Mouse (Mus musculus) intestine, embryonic 16.5 days (tissue): ENCODE results near the gene Rad51b. TPM values are rescaled to one million over a fixed set of nuclear protein-coding genes. Genes with fewer than 3 reads are reported as not detected.

Experiments used
- ATAC-seq: fragments of 200-750 bp; cut with Nextera tagmentation; 2 replicates; pipeline ENCODE4 v1.8.0; 2017; ENCODE audit warnings: moderate TSS enrichment, moderate library complexity
- H3K27ac ChIP-seq: fragments of 300-500 bp; sonication (generic); 2 replicates; pipeline ENCODE4 v1.5.1; 2014; ENCODE audit warnings: mild to moderate bottlenecking, low read length
- H3K27me3 ChIP-seq: fragments of 300-500 bp; sonication (generic); replicated peaks from 2 replicates; pipeline ENCODE4 v1.6.1; 2014; ENCODE audit warnings: low read length, control low read depth, mixed read lengths; ENCODE audit not compliant: control insufficient read depth, insufficient read depth
- H3K36me3 ChIP-seq: fragments of 300-500 bp; sonication (generic); 2 replicates; pipeline ENCODE4 v1.6.1; 2014; ENCODE audit warnings: low read length, control low read depth; ENCODE audit not compliant: control insufficient read depth, insufficient read depth
- H3K4me1 ChIP-seq: fragments of 300-500 bp; sonication (generic); 2 replicates; pipeline ENCODE4 v1.6.1; 2014; ENCODE audit warnings: low read length, control low read depth, mixed read lengths; ENCODE audit not compliant: control insufficient read depth, insufficient read depth
- H3K4me2 ChIP-seq: fragments of 300-500 bp; sonication (generic); 2 replicates; pipeline ENCODE4 v1.6.1; 2014; ENCODE audit warnings: low read depth, low read length, control low read depth
- H3K4me3 ChIP-seq: fragments of 300-500 bp; sonication (generic); 2 replicates; pipeline ENCODE4 v1.5.1; 2014; ENCODE audit warnings: mild to moderate bottlenecking, low read length
- H3K9ac ChIP-seq: fragments of 300-500 bp; sonication (generic); 2 replicates; pipeline ENCODE4 v1.6.1; 2014; ENCODE audit warnings: low read depth, low read length
- H3K9me3 ChIP-seq: fragments of 300-500 bp; sonication (generic); 2 replicates; pipeline ENCODE4 v1.6.1; 2016; ENCODE audit warnings: low read length, control low read depth; ENCODE audit not compliant: control insufficient read depth
- WGBS: fragments of 180-500 bp; shearing (Covaris S2); extraction: QIAGEN DNeasy Blood & Tissue Kit; methylation state at CpG from one replicate; pipeline ENCODE4 v1.1.7; 2014; 5-methylcytosine and 5-hydroxymethylcytosine counted together
- polyA plus RNA-seq: library from polyadenylated mRNA; unstranded; fragments of >200 nt; fragmentation: Nextera tagmentation; extraction: Ambion mirVana; gene quantifications from 2 replicates; pipeline ENCODE4 v1.2.1, GENCODE M21; 2015

The Rad51b gene
- polyA plus RNA-seq, 1 experiment from 2014 or later, result 6.8 TPM

- 76% methylated on average over 3 of the region's 3 CpGs for WGBS
- Histone ChIP-seq H3K9me3 (no peaks in the 10 kb centered on the region), H3K4me2 (no peak overlapping the region), H3K4me1 (peaks cover 10% of the 10 kb centered on the region), H3K36me3 (no peaks in the 10 kb centered on the region), H3K4me3 (no peak overlapping the region), H3K27ac (no peak overlapping the region), H3K27me3 (no peaks in the 10 kb centered on the region), H3K9ac (no peak overlapping the region)
- ATAC-seq, result no peak
Observed at GRCm38 (mm10) chr12:79435474-79435873, 138.4 kb downstream of the Rad51b start.

GRCm38 (mm10) chr12:79436035-79436434, 139.0 kb downstream of the Rad51b start:
- 76% methylated on average over 8 of the region's 8 CpGs for WGBS
- no peak overlapping the region for H3K4me2 ChIP-seq
- no peak overlapping the region for H3K9ac ChIP-seq
- H3K4me1 ChIP-seq, result peaks cover 12% of the 10 kb centered on the region
- H3K27me3 ChIP-seq, result no peaks in the 10 kb centered on the region
- H3K36me3 ChIP-seq, result no peaks in the 10 kb centered on the region
- H3K9me3 ChIP-seq, result no peaks in the 10 kb centered on the region
- no peak overlapping the region for H3K4me3 ChIP-seq
- H3K27ac ChIP-seq, result no peak overlapping the region
- ATAC-seq, result no peak

DNA sequence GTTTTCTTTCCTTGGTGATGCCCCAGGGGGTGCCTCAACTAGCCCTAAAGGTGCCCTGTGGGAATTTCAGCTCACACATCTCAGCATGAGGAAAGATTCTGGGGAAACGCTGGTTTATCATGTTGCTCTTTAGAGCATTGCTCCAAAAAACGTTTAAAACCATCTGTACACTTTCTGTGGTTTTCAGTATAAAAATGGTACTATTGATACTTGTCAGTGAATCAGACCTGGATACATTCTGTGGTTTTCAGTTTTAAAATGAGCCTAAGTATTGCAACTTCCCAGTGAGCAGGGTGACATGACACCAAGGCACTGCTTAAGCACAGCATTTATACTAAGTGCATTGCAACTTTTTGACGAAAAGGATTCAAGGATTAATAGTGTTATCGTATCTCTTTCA, 139.8 kb downstream of the Rad51b start:
- peaks cover 17% of the 10 kb centered on the region for H3K4me1 ChIP-seq
- no peak overlapping the region for H3K9ac ChIP-seq
- H3K27me3 ChIP-seq, result no peaks in the 10 kb centered on the region
- no peak overlapping the region for H3K4me3 ChIP-seq
- ATAC-seq, result no peak
- no peaks in the 10 kb centered on the region for H3K9me3 ChIP-seq
- no peak overlapping the region for H3K4me2 ChIP-seq
- H3K36me3 ChIP-seq, result no peaks in the 10 kb centered on the region
- WGBS, result 77% methylated on average over 4 of the region's 4 CpGs
- H3K27ac ChIP-seq, result no peak overlapping the region

DNA sequence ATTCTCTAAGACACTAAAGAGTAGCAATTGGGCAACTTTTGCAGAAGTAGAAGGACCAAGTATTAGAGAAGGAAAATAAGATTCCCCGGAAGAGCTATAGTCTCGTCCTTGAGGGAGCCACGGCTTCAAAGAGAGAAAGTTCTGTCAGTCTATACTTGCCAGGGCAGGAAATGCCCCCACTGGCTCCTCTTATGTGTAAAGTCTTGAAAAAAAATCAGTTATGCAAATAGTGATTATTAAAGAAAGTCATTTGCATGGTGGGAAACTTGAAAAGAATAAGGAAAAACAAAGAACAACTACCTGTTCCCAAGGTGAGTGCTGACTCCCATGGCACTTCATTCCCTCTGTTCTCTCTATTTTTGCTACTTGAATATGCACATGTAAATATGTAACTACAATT, 140.5 kb downstream of the Rad51b start:
- no peaks in the 10 kb centered on the region for H3K27me3 ChIP-seq
- no peak overlapping the region for H3K4me2 ChIP-seq
- peaks cover 23% of the 10 kb centered on the region for H3K4me1 ChIP-seq
- ATAC-seq, result no peak
- no peak overlapping the region for H3K27ac ChIP-seq
- 73% methylated on average over 3 of the region's 3 CpGs for WGBS
- no peaks in the 10 kb centered on the region for H3K36me3 ChIP-seq
- no peak overlapping the region for H3K4me3 ChIP-seq
- H3K9ac ChIP-seq, result no peak overlapping the region
- no peaks in the 10 kb centered on the region for H3K9me3 ChIP-seq

DNA sequence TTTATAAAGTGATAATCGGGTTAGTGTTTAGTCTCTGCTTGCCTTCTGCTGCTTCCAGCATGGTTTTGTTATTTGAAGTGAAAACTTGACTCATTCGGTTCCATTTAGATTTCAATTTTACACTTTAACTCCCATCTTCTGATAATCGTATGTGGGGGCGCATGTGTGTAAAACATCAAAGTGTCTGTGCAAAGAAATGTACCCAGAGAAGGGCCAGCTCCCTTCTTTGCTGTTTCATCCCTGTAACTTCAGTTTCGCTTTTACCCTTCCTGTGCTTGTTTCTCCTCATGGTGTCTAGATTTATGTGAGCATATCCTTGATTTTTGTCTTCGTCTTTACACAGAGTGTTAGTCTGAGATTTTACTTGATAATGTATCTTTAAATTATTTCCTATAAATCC, 142.9 kb downstream of the Rad51b start:
- no peak for ATAC-seq
- Histone ChIP-seq H3K9me3 (no peaks in the 10 kb centered on the region), H3K27me3 (no peaks in the 10 kb centered on the region), H3K4me1 (peaks cover 18% of the 10 kb centered on the region), H3K4me3 (no peak overlapping the region), H3K4me2 (no peak overlapping the region), H3K9ac (no peak overlapping the region), H3K27ac (no peak overlapping the region), H3K36me3 (no peaks in the 10 kb centered on the region)
- 77% methylated on average over 6 of the region's 6 CpGs for WGBS

DNA sequence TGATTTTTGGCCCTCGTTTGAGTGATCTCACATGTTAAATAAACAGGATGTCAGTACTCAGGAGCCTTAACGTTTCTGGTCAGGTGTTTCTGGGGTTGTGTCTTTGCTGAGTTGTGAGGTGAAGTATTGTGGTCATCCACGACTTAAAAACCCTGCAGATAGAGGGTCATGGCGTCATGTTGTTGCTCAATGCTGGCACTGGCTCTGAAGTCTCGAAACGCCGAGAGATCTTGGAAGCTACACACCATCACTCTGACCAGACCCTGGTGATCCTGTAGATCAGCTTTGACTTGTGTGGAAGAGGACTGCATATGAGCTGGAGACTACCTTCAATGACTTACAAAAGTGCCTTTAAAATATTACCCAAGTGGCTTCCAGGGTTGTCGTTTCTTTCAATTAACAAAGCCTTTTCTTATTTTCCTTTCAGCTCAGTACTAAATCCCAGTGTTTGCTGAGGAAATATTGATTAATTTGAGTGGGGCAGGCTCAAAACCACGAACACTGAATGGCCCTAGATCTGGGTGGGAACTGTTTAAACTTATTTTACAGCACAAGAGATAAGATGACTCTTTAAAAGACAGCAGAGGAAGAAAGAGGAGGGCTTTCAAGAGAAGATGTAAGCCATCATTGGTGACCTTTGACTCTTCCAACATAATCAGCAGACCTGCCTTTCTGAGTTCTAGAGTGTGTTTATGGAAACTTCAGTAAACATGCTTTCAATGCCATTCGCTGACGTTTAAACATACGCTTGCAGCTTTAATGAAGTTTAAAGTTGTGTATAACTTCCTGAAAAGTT, 144.3 kb downstream of the Rad51b start:
- Histone ChIP-seq H3K4me1 (peaks cover 18% of the 10 kb centered on the region), H3K9me3 (no peaks in the 10 kb centered on the region), H3K36me3 (no peaks in the 10 kb centered on the region), H3K4me3 (no peak overlapping the region), H3K27ac (peak overlapping the region; percentile 71), H3K4me2 (peak overlapping the region; percentile 11; the same call in 1 of the 2 replicates), H3K27me3 (no peaks in the 10 kb centered on the region), H3K9ac (no peak overlapping the region)
- 18% methylated on average over 12 of the region's 12 CpGs for WGBS
- peak; percentile 88 for ATAC-seq

DNA sequence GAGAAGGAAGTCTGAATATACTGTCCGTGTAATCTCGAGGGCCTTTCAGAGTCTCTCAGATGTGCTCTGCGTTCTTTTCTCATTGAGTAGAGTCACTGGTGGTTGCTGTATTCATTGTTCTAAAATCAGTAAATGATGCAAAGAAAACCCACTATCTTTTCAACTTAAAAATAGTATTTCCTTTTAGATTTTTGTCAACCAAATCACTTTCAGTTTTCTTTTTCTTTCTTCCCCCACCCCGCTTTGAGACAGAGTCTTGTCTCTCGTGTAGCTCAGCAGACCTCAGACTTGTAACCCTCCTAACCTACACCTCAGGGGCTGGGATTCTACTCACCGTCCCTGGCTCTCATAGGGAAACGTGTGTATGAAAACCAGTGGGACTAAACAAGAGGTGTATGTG, 145.0 kb downstream of the Rad51b start:
- Histone ChIP-seq H3K9me3 (no peaks in the 10 kb centered on the region), H3K4me2 (no peak overlapping the region), H3K27me3 (no peaks in the 10 kb centered on the region), H3K27ac (peak overlapping the region; percentile 20), H3K36me3 (no peaks in the 10 kb centered on the region), H3K4me3 (no peak overlapping the region), H3K4me1 (peaks cover 18% of the 10 kb centered on the region), H3K9ac (0 out of 2 replicates have a peak overlapping the region, but pooled peaks have one; percentile 21)
- 31% methylated on average over 7 of the region's 7 CpGs for WGBS
- peak; percentile 25; the same call in 1 of the 2 replicates for ATAC-seq

- ATAC-seq, result no peak
- peaks cover 18% of the 10 kb centered on the region for H3K4me1 ChIP-seq
- no peaks in the 10 kb centered on the region for H3K36me3 ChIP-seq
- no peaks in the 10 kb centered on the region for H3K9me3 ChIP-seq
- no peaks in the 10 kb centered on the region for H3K27me3 ChIP-seq
- H3K4me2 ChIP-seq, result no peak overlapping the region
- 69% methylated on average over 6 of the region's 6 CpGs for WGBS
- H3K4me3 ChIP-seq, result no peak overlapping the region
- no peak overlapping the region for H3K9ac ChIP-seq
- no peak overlapping the region for H3K27ac ChIP-seq
Observed at GRCm38 (mm10) chr12:79442836-79443390, 145.8 kb downstream of the Rad51b start.

- 70% methylated on average over 2 of the region's 2 CpGs for WGBS
- Histone ChIP-seq H3K9ac (no peak overlapping the region), H3K4me2 (no peak overlapping the region), H3K9me3 (no peaks in the 10 kb centered on the region), H3K36me3 (no peaks in the 10 kb centered on the region), H3K27ac (no peak overlapping the region), H3K4me1 (peaks cover 17% of the 10 kb centered on the region), H3K4me3 (no peak overlapping the region), H3K27me3 (no peaks in the 10 kb centered on the region)
- ATAC-seq, result no peak
Observed at GRCm38 (mm10) chr12:79444646-79445045, 147.6 kb downstream of the Rad51b start.
